Mouse (Mus musculus): ENCODE data around the gene Cd93.

Gene Cd93

DNA sequence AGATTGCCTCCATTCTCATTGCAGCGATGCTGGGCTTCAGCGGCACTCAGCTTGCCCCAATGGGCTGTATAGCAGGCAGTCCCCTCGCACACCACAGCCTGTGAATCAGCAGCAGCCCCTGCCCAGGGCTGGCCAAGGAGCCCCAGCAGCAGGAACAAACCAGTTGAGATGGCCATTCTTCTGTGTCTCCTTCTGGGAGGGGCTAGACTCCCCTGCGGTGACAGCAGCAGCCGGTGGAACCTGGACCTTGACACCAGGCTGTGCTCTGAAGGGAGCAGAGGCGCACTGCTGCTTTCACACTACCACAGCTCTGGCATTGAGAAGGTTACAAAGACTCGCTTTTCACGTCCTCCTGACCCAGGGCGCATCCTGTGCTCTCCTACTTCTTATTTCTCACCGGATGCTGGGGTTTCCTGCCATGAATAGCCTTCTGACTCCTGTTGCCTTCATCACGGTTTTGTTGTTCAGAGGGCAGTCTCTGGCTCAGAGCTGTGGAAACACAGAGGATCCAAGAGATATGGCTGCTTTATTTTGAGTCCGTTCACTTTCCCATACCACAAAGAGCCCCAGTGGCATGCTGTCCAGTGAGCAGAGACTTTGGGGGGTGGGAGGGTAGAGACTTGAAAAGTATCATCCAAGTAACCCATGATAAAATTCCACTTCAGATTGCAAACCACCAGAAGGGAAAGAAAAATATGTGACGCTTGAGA lies at the start of gene Cd93:
Gene Cd93, minus strand, starts transcription at position 315 of the 710 bp plus-strand sequence.
- peak; percentile 4 to 5 for DNase-seq

GRCm38 (mm10) chr2:148492108-148492507 lies 48.7 kb upstream of the Cd93 start:
- no peak for DNase-seq

- DNase-seq = no peak
These were observed 46.8 kb upstream of the Cd93 start for GRCm38 (mm10) chr2:148490150-148490549.

DNA sequence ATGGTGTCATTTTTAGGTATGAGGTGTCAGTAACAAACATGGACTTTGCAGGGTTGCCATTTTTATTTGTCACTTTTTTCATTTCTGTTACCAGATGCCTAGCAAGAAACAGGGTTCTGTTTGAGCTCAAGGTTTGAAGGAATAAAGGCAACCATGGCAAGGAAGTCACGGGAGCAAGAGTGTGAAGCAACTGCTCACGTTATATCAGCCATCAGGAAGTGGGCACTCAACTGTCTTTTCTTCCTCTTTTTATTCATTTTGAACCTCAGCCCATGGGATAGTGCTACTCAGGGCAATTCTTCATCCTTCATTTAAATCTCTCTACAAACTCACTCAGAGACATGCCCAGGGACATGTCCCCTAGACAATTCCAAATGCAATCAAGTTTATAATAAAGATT lies 45.5 kb upstream of the Cd93 start:
- DNase-seq = no peak

GRCm38 (mm10) chr2:148485576-148485975 lies 42.2 kb upstream of the Cd93 start:
- no peak for DNase-seq

GRCm38 (mm10) chr2:148480376-148480775 lies 37.0 kb upstream of the Cd93 start:
- no peak for DNase-seq

DNA sequence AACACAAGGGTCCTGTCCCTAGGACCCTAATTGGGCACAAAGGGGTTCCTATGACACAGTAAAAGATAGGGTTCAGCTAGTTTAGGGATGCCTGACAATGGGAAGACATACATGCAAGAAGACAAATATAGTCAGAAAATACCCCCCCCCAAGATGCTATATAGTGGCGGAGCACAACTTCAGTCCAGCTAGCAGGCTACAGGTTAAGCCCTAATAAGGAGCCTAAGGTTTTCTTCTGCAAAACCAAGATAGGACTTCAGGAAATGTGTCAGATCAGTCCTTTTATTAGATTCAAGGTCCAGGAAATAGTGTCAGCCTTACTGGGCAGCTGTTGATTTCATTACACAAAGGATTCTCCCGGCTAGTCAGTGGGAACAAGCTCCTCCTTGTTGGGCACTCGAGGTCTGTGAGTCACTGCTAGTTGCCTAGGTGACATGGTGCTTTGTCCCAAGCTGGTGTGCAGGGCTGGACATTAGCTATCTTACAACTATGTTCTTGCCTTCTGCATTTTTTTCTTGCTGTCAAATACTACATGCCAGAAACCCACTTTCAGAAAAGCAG lies 34.9 kb upstream of the Cd93 start:
- DNase-seq = peak in 1 of 2 experiments; percentile 16

- no peak for DNase-seq
These were observed 34.0 kb upstream of the Cd93 start for GRCm38 (mm10) chr2:148477346-148477745.

DNA sequence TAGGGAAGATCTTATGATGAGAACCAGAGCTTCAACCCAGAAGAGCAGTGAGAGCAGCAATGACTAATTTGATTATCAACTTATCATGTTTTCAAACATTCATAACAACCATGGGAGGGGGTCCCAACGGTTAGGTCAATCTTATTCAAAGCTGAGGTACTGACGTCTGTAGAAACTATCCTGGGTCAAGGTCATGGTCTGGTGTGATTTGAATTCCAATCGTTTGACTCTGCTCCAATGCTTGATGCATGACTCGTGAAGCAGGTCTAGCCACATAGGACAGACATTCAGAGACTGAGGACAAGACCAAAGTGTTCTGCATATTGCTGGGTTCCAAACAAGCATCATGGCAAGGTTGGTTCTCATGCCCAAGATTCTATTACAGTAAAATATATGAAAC lies 33.2 kb upstream of the Cd93 start:
- no peak for DNase-seq

- no peak for DNase-seq
These were observed 32.6 kb upstream of the Cd93 start for GRCm38 (mm10) chr2:148475879-148476495.

DNA sequence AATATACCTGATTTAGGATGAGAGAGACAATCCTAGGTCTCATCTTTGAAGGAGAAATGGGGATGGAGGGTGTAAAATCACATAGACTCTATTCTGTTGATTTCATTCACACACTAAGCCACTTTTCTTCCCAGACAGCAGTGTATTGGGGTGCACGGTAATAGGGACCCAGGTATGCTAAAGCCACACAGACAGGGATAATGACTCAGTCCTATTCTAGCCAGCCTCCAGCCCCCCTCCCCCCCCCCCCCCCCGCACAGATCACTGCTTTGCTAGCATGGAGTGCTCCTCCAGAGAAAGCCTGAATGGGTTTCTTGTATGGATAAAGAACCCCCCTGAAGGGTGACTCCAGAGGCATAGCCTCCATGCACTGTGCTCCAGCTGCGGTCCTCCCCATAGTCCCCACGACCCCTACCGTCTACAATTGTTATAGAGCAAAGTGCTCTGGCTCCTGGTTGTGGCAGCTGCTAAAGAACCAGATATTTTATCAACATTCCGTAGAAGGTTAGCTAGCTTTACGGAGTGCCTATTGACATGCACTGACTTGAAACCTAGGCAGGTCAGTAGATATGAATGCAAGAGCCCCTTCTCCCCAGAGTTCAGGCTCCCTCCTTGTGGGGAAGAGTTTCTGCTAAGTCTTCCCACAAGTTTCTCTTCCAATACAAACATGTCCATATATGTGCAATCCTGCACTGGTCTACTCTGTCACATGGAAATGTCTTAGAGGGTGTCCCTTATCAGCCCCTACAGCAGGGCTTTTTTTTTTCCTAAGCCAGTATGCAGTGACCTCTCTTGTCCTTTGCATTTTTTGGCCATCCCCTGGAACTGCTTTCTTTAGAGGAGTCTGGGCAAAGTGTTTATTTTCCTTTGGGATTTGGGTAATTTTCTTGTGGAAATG lies 26.2 kb upstream of the Cd93 start:
- DNase-seq = no peak

GRCm38 (mm10) chr2:148467921-148468440 lies 24.6 kb upstream of the Cd93 start:
- DNase-seq = no peak

DNA sequence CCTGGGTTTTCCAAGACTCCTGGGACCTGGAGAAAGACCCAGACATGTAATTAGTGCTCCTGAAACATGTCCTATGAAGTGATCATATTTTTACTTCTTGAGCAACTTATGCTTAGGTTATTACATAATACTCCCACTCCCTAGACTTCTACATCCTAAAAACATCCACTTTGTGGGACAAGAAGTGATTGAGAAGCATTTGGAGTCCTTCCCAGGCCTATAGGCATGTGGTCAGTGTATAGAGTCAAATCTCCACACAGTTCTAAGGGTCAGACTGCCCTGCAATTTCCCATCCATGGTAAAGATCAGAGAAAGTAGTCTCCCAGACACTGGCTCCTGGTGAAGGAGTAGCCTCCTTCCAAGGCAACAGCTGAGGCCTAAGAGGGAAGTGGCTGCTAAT lies 12.0 kb upstream of the Cd93 start:
- DNase-seq = no peak

GRCm38 (mm10) chr2:148454014-148454542 lies 10.7 kb upstream of the Cd93 start:
- DNase-seq = no peak

DNA sequence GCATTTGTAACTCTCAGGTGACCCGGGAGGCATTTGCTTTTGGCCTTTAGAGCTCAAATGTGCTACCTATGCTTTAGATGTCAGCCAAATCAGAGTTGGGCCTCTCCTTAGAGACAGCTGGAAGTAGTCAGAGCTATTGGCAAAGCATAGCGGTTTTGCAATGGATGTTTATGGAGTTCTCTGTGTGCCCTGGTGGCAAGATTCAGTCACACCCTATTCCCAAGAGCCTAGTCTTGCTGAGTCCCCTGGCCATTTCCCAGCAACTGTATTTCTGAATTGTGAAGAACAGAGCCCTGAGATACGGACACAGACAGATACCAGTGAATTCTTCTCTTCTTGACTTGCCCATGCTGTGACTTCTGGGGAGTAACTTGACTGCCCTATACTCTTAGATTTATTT lies 9.7 kb upstream of the Cd93 start:
- DNase-seq = no peak

- DNase-seq = no peak
These were observed 8.1 kb upstream of the Cd93 start for GRCm38 (mm10) chr2:148451498-148451897.

- DNase-seq = no peak
These were observed 7.3 kb upstream of the Cd93 start for GRCm38 (mm10) chr2:148450616-148451015.

- peak; percentile 2 to 7 for DNase-seq
These were observed 6.3 kb upstream of the Cd93 start for GRCm38 (mm10) chr2:148449659-148450058.

DNA sequence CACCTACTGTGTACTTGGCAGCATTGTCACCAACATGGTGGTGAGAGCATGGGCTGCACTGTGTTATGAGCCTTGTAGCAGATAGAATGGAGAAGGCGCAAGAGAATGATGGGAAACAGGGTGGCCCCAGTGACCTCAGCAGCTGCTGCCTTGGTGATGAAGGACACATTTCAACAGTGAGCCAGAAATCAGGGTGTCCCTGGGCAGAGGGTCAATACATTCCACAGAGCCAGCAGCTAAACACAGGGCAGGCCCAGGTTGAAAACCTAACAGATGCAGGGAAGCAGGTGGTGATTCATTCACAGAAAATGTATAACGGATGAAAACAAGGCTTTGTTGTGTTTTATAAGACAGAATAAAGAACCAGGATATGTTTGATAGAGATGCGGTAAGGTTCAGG lies 3.1 kb upstream of the Cd93 start:
- peak; percentile 1 to 3 for DNase-seq

DNA sequence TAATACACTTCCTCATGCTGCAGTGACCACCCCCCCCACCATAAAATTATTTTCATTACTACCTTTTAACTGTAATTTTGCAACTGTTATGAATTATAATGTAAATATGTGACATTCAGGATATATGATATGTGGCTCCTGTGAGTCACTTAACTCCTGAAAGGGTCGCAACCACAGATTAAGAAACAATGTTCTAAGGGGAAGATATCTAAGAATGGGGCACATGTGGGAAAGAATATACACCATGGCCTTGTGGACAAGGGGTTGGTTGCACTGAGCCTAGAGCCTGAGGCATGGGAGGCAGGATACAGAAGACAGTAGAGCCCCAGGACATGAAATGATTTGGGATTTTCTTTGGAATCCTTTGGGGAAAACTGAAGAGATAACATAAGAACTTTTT lies 2.3 kb upstream of the Cd93 start:
- DNase-seq = no peak

- no peak for DNase-seq
These were observed 1.1 kb upstream of the Cd93 start for GRCm38 (mm10) chr2:148444472-148444871.

DNA sequence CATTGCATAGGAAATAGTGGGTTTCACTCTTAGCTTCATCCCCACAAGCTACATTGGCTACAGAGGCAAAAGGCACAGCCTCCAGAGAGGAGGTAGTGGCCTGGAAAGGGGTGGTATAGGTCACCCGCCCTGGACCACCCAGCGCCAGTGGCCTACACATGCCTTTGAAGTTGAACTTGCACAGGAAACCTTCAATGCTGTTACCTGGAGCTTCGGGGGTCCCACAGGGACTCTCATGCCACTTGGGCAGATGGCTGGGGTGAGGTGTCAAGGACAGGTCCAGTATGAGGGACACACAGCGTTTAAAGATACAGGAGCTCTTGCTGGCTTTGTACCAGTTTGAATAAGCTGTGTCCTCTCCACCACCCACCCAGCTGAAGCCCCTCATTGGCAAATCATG lies 653 bp downstream of the Cd93 start:
- peak in 1 of 2 experiments; percentile 2 for DNase-seq

GRCm38 (mm10) chr2:148442172-148442571 lies 1.2 kb downstream of the Cd93 start:
- DNase-seq = peak; percentile 31 to 53
